Mouse (Mus musculus) neural tube, embryonic 11.5 days (tissue): ENCODE measurements around the gene Trim59. TPM values are rescaled to one million over a fixed set of nuclear protein-coding genes. Genes with fewer than 3 reads are reported as not detected.
"Not testable (repeated sequence)": the region's sequence is repeated elsewhere in the genome, so short reads cannot be mapped to it uniquely, and the experiment has no call there.

Experiments used
- ATAC-seq: fragments of 200-750 bp; cut with Nextera tagmentation; 2 replicates; pipeline ENCODE4 v1.8.0; 2017; ENCODE audit warnings: moderate number of reproducible peaks, mild to moderate bottlenecking, moderate TSS enrichment, moderate library complexity; ENCODE audit not compliant: insufficient read depth, low FRiP score, low TSS enrichment
- DNase-seq: peaks from one replicate; pipeline ENCODE4 v3.0.0-alpha.2; 2015; ENCODE audit warnings: low spot score
- H3K27ac ChIP-seq: fragments of 300-500 bp; sonication (generic); 2 replicates; pipeline ENCODE4 v1.5.1; 2014; ENCODE audit warnings: low read depth, mild to moderate bottlenecking, low read length
- H3K27me3 ChIP-seq: fragments of 300-500 bp; sonication (generic); 2 replicates; pipeline ENCODE4 v1.6.1; 2014; ENCODE audit warnings: mild to moderate bottlenecking, low read length, mixed read lengths; ENCODE audit not compliant: control insufficient read depth, insufficient read depth
- H3K36me3 ChIP-seq: fragments of 300-500 bp; sonication (generic); 2 replicates; pipeline ENCODE4 v1.6.1; 2014; ENCODE audit warnings: mild to moderate bottlenecking, low read length, moderate library complexity, mixed read lengths; ENCODE audit not compliant: control insufficient read depth, insufficient read depth
- H3K4me1 ChIP-seq: fragments of 300-500 bp; sonication (generic); 2 replicates; pipeline ENCODE4 v1.6.1; 2014; ENCODE audit warnings: low read length, mixed read lengths; ENCODE audit not compliant: control insufficient read depth, insufficient read depth
- H3K4me2 ChIP-seq: fragments of 300-500 bp; sonication (generic); 2 replicates; pipeline ENCODE4 v1.6.1; 2014; ENCODE audit warnings: low read depth, mild to moderate bottlenecking, moderate library complexity
- H3K4me3 ChIP-seq: fragments of 300-500 bp; sonication (generic); 2 replicates; pipeline ENCODE4 v1.5.1; 2014; ENCODE audit warnings: low read depth, low read length
- H3K9ac ChIP-seq: fragments of 300-500 bp; sonication (generic); 2 replicates; pipeline ENCODE4 v1.6.1; 2014; ENCODE audit warnings: mild to moderate bottlenecking, low read length
- H3K9me3 ChIP-seq: fragments of 300-500 bp; sonication (generic); 2 replicates; pipeline ENCODE4 v1.6.1; 2016; ENCODE audit warnings: low read length; ENCODE audit not compliant: control insufficient read depth
- WGBS: fragments of 180-500 bp; shearing (Covaris S2); extraction: QIAGEN DNeasy Blood & Tissue Kit; methylation state at CpG from one replicate; pipeline ENCODE4 v1.1.7; 2014; 5-methylcytosine and 5-hydroxymethylcytosine counted together
- polyA plus RNA-seq: library from polyadenylated mRNA; unstranded; fragments of >200 nt; fragmentation: Nextera tagmentation; extraction: Ambion mirVana; gene quantifications from 2 replicates; pipeline ENCODE4 v1.2.1, GENCODE M21; 2014

Gene Trim59
- polyA plus RNA-seq, 1 experiment from 2014 or later = 168 TPM

GRCm38 (mm10) chr3:69018635-69019034 is 25.9 kb downstream of the Trim59 start:
- ATAC-seq, H3K4me1 ChIP-seq, H3K4me3 ChIP-seq, H3K9ac ChIP-seq, H3K4me2 ChIP-seq, H3K9me3 ChIP-seq, H3K27ac ChIP-seq, DNase-seq, H3K36me3 ChIP-seq, H3K27me3 ChIP-seq: not testable (repeated sequence)
- WGBS = 95% methylated on average over 2 of the region's 2 CpGs

- ATAC-seq (no peak), DNase-seq (no peak)
- 98% methylated on average over 3 of the region's 3 CpGs for WGBS
- Histone ChIP-seq H3K4me2 (no peak overlapping the region), H3K27me3 (no peaks in the 10 kb centered on the region), H3K9ac (no peak overlapping the region), H3K4me1 (no peaks in the 10 kb centered on the region), H3K9me3 (no peaks in the 10 kb centered on the region), H3K27ac (no peak overlapping the region), H3K36me3 (peaks cover 10% of the 10 kb centered on the region), H3K4me3 (no peak overlapping the region)
Measured at GRCm38 (mm10) chr3:69017181-69017580, 27.4 kb downstream of the Trim59 start.

- WGBS = 94% methylated on average over 2 of the region's 2 CpGs
- H3K4me3 ChIP-seq = no peak overlapping the region
Measured at GRCm38 (mm10) chr3:69008873-69009272, 35.7 kb downstream of the Trim59 start.

GRCm38 (mm10) chr3:69006246-69006760 is 38.3 kb downstream of the Trim59 start:
- no peak for DNase-seq

More at GRCm38 (mm10) chr3:69008873-69009272, 35.7 kb downstream of the Trim59 start:
- peaks cover 3% of the 10 kb centered on the region; the same call in 1 of the 2 replicates for H3K36me3 ChIP-seq
- H3K9ac ChIP-seq = no peak overlapping the region
- no peak overlapping the region for H3K4me2 ChIP-seq
- no peak for DNase-seq
- no peaks in the 10 kb centered on the region for H3K9me3 ChIP-seq
- H3K4me1 ChIP-seq = peaks cover 8% of the 10 kb centered on the region
- no peaks in the 10 kb centered on the region for H3K27me3 ChIP-seq
- ATAC-seq = no peak
- H3K27ac ChIP-seq = no peak overlapping the region

GRCm38 (mm10) chr3:69005338-69006245 is 39.0 kb downstream of the Trim59 start:
- WGBS = under 1% methylated on average over 71 of the region's 72 CpGs
- H3K9ac ChIP-seq = peak overlapping the region; percentile 86
- H3K36me3 ChIP-seq = no peaks in the 10 kb centered on the region
- DNase-seq (peak; percentile 71), ATAC-seq (peak; percentile 49)
- peak overlapping the region; percentile 98 for H3K4me3 ChIP-seq
- H3K27me3 ChIP-seq = no peaks in the 10 kb centered on the region
- H3K9me3 ChIP-seq = no peaks in the 10 kb centered on the region
- peaks cover 8% of the 10 kb centered on the region for H3K4me1 ChIP-seq
- peak overlapping the region; percentile 88 for H3K27ac ChIP-seq
- H3K4me2 ChIP-seq = peak overlapping the region; percentile 79

More at GRCm38 (mm10) chr3:69006246-69006760, 38.3 kb downstream of the Trim59 start:
- Histone ChIP-seq H3K36me3 (no peaks in the 10 kb centered on the region), H3K27ac (no peak overlapping the region), H3K4me1 (peaks cover 8% of the 10 kb centered on the region), H3K4me3 (peak overlapping the region; percentile 98), H3K4me2 (peak overlapping the region; percentile 79), H3K9ac (peak overlapping the region; percentile 86), H3K27me3 (no peaks in the 10 kb centered on the region), H3K9me3 (no peaks in the 10 kb centered on the region)
- no peak for ATAC-seq
- 8% methylated on average over 21 of the region's 21 CpGs for WGBS

GRCm38 (mm10) chr3:69004437-69005337 is 39.9 kb downstream of the Trim59 start, which contains the start of the genes Ift80 and Smc4:
Gene Ift80, minus strand, starts transcription at chr3:69004570.
Gene Smc4, plus strand, starts transcription at chr3:69004738.
- Histone ChIP-seq H3K9me3 (no peaks in the 10 kb centered on the region), H3K36me3 (no peaks in the 10 kb centered on the region), H3K4me2 (peak within 1 kb of the TSS; percentile 79), H3K27ac (peak within 1 kb of the TSS; percentile 88), H3K4me3 (peak within 1 kb of the TSS; percentile 98), H3K27me3 (no peaks in the 10 kb centered on the region), H3K4me1 (peaks cover 8% of the 10 kb centered on the region), H3K9ac (peak within 1 kb of the TSS; percentile 86)
- WGBS = under 1% methylated on average over 75 of the region's 76 CpGs
- DNase-seq (peak; percentile 96), ATAC-seq (peak; percentile 93)

GRCm38 (mm10) chr3:69004055-69004436 is 40.5 kb downstream of the Trim59 start:
- 1% methylated on average over 7 of the region's 7 CpGs for WGBS
- DNase-seq = no peak
- H3K27me3 ChIP-seq = no peaks in the 10 kb centered on the region
- no peak overlapping the region for H3K27ac ChIP-seq
- no peaks in the 10 kb centered on the region for H3K36me3 ChIP-seq
- H3K4me2 ChIP-seq = peak overlapping the region; percentile 54
- H3K4me3 ChIP-seq = peak overlapping the region; percentile 98
- peak overlapping the region; percentile 86 for H3K9ac ChIP-seq
- H3K9me3 ChIP-seq = no peaks in the 10 kb centered on the region
- peak; percentile 25 for ATAC-seq
- H3K4me1 ChIP-seq = peaks cover 8% of the 10 kb centered on the region

- DNase-seq (no peak), ATAC-seq (no peak)
- H3K4me2 ChIP-seq = no peak overlapping the region
- H3K9ac ChIP-seq = no peak overlapping the region
- no peaks in the 10 kb centered on the region for H3K9me3 ChIP-seq
- H3K4me3 ChIP-seq = no peak overlapping the region
- no peaks in the 10 kb centered on the region for H3K36me3 ChIP-seq
- 90% methylated on average over 4 of the region's 4 CpGs for WGBS
- peaks cover 8% of the 10 kb centered on the region for H3K4me1 ChIP-seq
- no peaks in the 10 kb centered on the region for H3K27me3 ChIP-seq
- no peak overlapping the region for H3K27ac ChIP-seq
Measured at GRCm38 (mm10) chr3:69002781-69003180, 41.8 kb downstream of the Trim59 start.
